Mouse (Mus musculus): ENCODE data around the gene Mlf2.

- TF ChIP-seq POLR2A (IDR thresholded peaks at IDR 0.05; ENCODE audit: extremely low read depth, insufficient read depth, low read length), result no peak
- no peak for TF ChIP-seq CTCF (IDR thresholded peaks at IDR 0.05; ENCODE audit: extremely low read depth, insufficient read depth, low read length)
These were observed 12.3 kb downstream of the Mlf2 start for GRCm38 (mm10) chr6:124943526-124943925.

All from cortical plate, adult 2 months (tissue).